Mouse (Mus musculus): ENCODE data around the gene Vmn1r172.
"Not testable (repeated sequence)": the region's sequence is repeated elsewhere in the genome, so short reads cannot be mapped to it uniquely, and the experiment has no call there.

Vmn1r172 gene

GRCm38 (mm10) chr7:23658016-23658415 is at the start of gene Vmn1r172:
Vmn1r172 (plus strand) TSS chr7:23658316.
- in situ Hi-C loops (cut with MseI, MboI): no loop called here

- in situ Hi-C loops (cut with MseI, MboI): no loop called here
Observed at GRCm38 (mm10) chr7:23630422-23630821, 27.7 kb upstream of the Vmn1r172 start, which contains the start of gene Vmn1r171. Vmn1r171 (plus strand) TSS chr7:23630722.

GRCm38 (mm10) chr7:23700403-23700802 is 42.3 kb downstream of the Vmn1r172 start, which contains the start of gene Vmn1r173:
Vmn1r173 (plus strand) TSS chr7:23700703.
- in situ Hi-C loops (cut with MseI, MboI): not testable (repeated sequence)

Measured in mouse trophoblast stem cell (cell line).